9 mouse cellular contexts compared by ENCODE assay signal in genomic region chr7:145211680-145212659, GRCm38 (mm10). TPM values are rescaled to one million over a fixed set of nuclear protein-coding genes. Genes with fewer than 3 reads are reported as not detected.
DNase-seq lines count a peak whose midpoint lies in the region; ATAC-seq and TF ChIP-seq lines count a peak whose summit lies in the region.
"Had no signal": no experiment of that assay in that cellular context is flagged by ENCODE, and none has a peak within 500 bp of the region (broad histone marks: within the 10 kb centered on the region; RNA-seq: fewer than 3 reads in every experiment).

No protein-coding gene starts in this region.

- TF ChIP-seq CTCF in kidney, adult 2 months (conservative IDR thresholded peaks at IDR 0.05; ENCODE audit: insufficient read depth, insufficient read length, low read depth, low read length) = no peak

- ATAC-seq in forebrain, embryonic 15.5 days (replicated peaks) = peak; percentile 74
- ATAC-seq in limb, embryonic 11.5 days (ENCODE audit: insufficient number of reproducible peaks, low FRiP score, low TSS enrichment, low read depth) = peak; percentile 66
- 0 out of 2 replicates have a peak, but pooled peaks have one; percentile 41 for ATAC-seq in stomach, embryonic 15.5 days (ENCODE audit: insufficient read depth, low FRiP score, low read depth)
- no peak for ATAC-seq in CD4-positive, CD25-positive, alpha-beta regulatory T cell, adult 4 months

- peak overlapping the region; percentile 38 for H3K27ac ChIP-seq in kidney, adult 2 months (ENCODE audit: insufficient read depth, low read depth, low read length)
- H3K27ac ChIP-seq in forebrain, embryonic 15.5 days (replicated peaks) = peak overlapping the region; percentile 73
- H3K27ac ChIP-seq in limb, embryonic 11.5 days (replicated peaks; ENCODE audit: low read depth, low read length) = peak overlapping the region; percentile 83
- H3K27ac ChIP-seq in stomach, embryonic 15.5 days = 0 out of 2 replicates have a peak overlapping the region, but pooled peaks have one; percentile 31
- H3K27ac ChIP-seq: layer of hippocampus, adult 2 months had no signal

- H3K4me3 ChIP-seq in kidney, adult 2 months (ENCODE audit: insufficient read depth, low read depth, low read length) = no peak overlapping the region
- H3K4me3 ChIP-seq in forebrain, embryonic 15.5 days = no peak overlapping the region
- no peak overlapping the region for H3K4me3 ChIP-seq in limb, embryonic 11.5 days (ENCODE audit: low read depth, low read length)
- no peak overlapping the region for H3K4me3 ChIP-seq in stomach, embryonic 15.5 days (replicated peaks)
- H3K4me3 ChIP-seq: layer of hippocampus, adult 2 months had no signal

- no peaks in the 10 kb centered on the region for H3K36me3 ChIP-seq in kidney, adult 2 months (ENCODE audit: control insufficient read depth, insufficient read depth, low read length)
- H3K36me3 ChIP-seq in forebrain, embryonic 15.5 days = no peaks in the 10 kb centered on the region
- H3K36me3 ChIP-seq in limb, embryonic 11.5 days (ENCODE audit: control insufficient read depth, insufficient read depth, low read length) = no peaks in the 10 kb centered on the region
- H3K36me3 ChIP-seq in stomach, embryonic 15.5 days = no peaks in the 10 kb centered on the region

- peak; percentile 72 for DNase-seq in kidney, adult 2 months
- DNase-seq in kidney, adult 18-20 months = no peak
- DNase-seq in limb, embryonic 11.5 days (ENCODE audit: low spot score) = peak; percentile 61
- DNase-seq in spleen, adult 12 weeks (ENCODE audit: low spot score) = no peak
- no peak for DNase-seq in adrenal gland, postnatal 4 days (ENCODE audit: low spot score in 2 of 2)

- no peak for TF ChIP-seq POLR2A in kidney, adult 2 months (IDR thresholded peaks at IDR 0.05; ENCODE audit: low read depth, low read length)

- no peak overlapping the region for H3K9ac ChIP-seq in forebrain, embryonic 15.5 days (replicated peaks)
- H3K9ac ChIP-seq in limb, embryonic 11.5 days (ENCODE audit: low read length) = peak overlapping the region; percentile 52
- H3K9ac ChIP-seq in stomach, embryonic 15.5 days = no peak overlapping the region

- no peaks in the 10 kb centered on the region for H3K4me1 ChIP-seq in kidney, adult 2 months (ENCODE audit: control insufficient read depth, insufficient read depth, low read length)
- peaks cover 20% of the 10 kb centered on the region for H3K4me1 ChIP-seq in forebrain, embryonic 15.5 days
- H3K4me1 ChIP-seq in limb, embryonic 11.5 days (ENCODE audit: control insufficient read depth, insufficient read depth, low read length) = peaks cover 13% of the 10 kb centered on the region
- H3K4me1 ChIP-seq in stomach, embryonic 15.5 days = peaks cover 12% of the 10 kb centered on the region

- no peaks in the 10 kb centered on the region for H3K27me3 ChIP-seq in kidney, adult 2 months (replicated peaks; ENCODE audit: control insufficient read depth, insufficient read depth, low read length)
- H3K27me3 ChIP-seq in forebrain, embryonic 15.5 days = no peaks in the 10 kb centered on the region
- H3K27me3 ChIP-seq in limb, embryonic 11.5 days (ENCODE audit: control insufficient read depth, insufficient read depth, low read length) = no peaks in the 10 kb centered on the region
- no peaks in the 10 kb centered on the region for H3K27me3 ChIP-seq in stomach, embryonic 15.5 days (replicated peaks)

- no peak overlapping the region for H3K4me2 ChIP-seq in forebrain, embryonic 15.5 days (replicated peaks)
- H3K4me2 ChIP-seq in limb, embryonic 11.5 days (ENCODE audit: low read depth, severe bottlenecking) = no peak overlapping the region
- no peak overlapping the region for H3K4me2 ChIP-seq in stomach, embryonic 15.5 days

- no peaks in the 10 kb centered on the region for H3K9me3 ChIP-seq in forebrain, embryonic 15.5 days
- no peaks in the 10 kb centered on the region for H3K9me3 ChIP-seq in limb, embryonic 11.5 days (ENCODE audit: control insufficient read depth, low read length)
- no peaks in the 10 kb centered on the region for H3K9me3 ChIP-seq in stomach, embryonic 15.5 days

- WGBS in kidney, adult 2 months = 51% methylated on average over 14 of the region's 14 CpGs
- WGBS in forebrain, embryonic 15.5 days = 6% methylated on average over 14 of the region's 14 CpGs
- 15% methylated on average over 14 of the region's 14 CpGs for WGBS in limb, embryonic 11.5 days
- 26% methylated on average over 14 of the region's 14 CpGs for WGBS in stomach, embryonic 15.5 days

RNA-seq across cellular contexts. Expression of gene 1810010D01Rik, which starts 4.1 kb away (rescaled TPM):
- 0.42 and 0.88 TPM in 2 replicates for polyA plus RNA-seq in kidney, adult 2 months (2012; rRNA removed)
- polyA plus RNA-seq in forebrain, embryonic 15.5 days (2015; fragmentation: Nextera tagmentation; extraction: Ambion mirVana) = 0.34 TPM in 1 of 2 replicates, not detected in the other
- not detected in 2 replicates for polyA plus RNA-seq in limb, embryonic 11.5 days (2014; fragmentation: Nextera tagmentation; extraction: Ambion mirVana)
- polyA plus RNA-seq in stomach, embryonic 15.5 days (2015; fragmentation: Nextera tagmentation; extraction: Ambion mirVana) = 0.94 and 0.95 TPM in 2 replicates
- polyA plus RNA-seq in CD4-positive, CD25-positive, alpha-beta regulatory T cell, adult 4 months (2017; shearing (Covaris generic)) = not detected
- under 1 TPM in 1 of 2 experiments, not detected in 1; 0.45 TPM for total RNA-seq in adrenal gland, postnatal 4 days (2021)

Comparison
In these comparisons a context has a peak if more than half of its experiments do, and no peak if none do; other contexts are left out.
1. DNase-seq: peak in kidney, adult 2 months (single experiment) and limb, embryonic 11.5 days (single experiment); none in kidney, adult 18-20 months (single experiment), spleen, adult 12 weeks (single experiment) and adrenal gland, postnatal 4 days (0 of 2).
2. H3K27ac ChIP-seq: peak in every context shown above with its lines; median percentile 83 in limb, embryonic 11.5 days; 73 in forebrain, embryonic 15.5 days; 38 in kidney, adult 2 months; 31 in stomach, embryonic 15.5 days.